Mouse (Mus musculus) c-Kit-positive CD71-positive TER-119-negative erythroid progenitor cells, embryonic 14.5 days (primary cell): Measurements from ENCODE around the gene Adamts14.

ENCODE experiments used
- DNase-seq: peaks from one replicate; pipeline ENCODE4 v3.0.0-alpha.2; 2013; ENCODE audit warnings: low read depth

Adamts14 gene

DNA sequence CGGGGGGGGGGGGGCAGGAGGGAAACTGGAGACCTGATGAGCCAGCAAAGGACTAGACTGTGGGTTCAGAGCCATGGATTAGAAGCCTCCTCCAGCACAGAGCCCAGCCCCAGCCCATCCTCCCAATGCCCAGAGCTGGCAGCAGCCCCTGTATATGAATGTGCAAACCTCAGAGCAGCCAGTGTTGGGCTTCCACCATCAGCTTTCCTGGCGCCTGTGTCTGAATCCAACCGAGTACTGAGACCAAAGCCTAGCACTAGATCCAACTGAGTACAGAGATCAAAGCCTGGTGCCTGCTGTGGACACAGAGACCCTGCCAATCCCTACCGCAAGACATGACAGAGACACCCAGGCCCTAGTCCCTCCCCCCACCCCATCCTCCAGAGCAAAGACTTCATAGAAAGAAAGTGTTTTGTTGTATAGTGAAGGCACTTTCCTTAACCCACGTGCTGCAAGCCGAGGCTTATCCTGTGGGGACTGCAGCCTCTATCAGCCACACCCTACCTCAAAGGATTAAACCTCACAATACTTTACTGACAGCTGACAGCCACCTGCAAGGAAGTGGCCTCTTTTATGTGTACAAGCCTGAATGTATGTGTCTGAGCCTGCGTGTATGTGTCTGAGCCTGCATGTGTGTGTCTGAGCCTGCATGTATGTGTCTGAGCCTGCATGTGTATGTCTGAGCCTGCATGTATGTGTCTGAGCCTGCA is 40.2 kb downstream of the Adamts14 start:
- DNase-seq = no peak

- no peak for DNase-seq
These were observed 41.5 kb downstream of the Adamts14 start for GRCm38 (mm10) chr10:61231756-61232155.

DNA sequence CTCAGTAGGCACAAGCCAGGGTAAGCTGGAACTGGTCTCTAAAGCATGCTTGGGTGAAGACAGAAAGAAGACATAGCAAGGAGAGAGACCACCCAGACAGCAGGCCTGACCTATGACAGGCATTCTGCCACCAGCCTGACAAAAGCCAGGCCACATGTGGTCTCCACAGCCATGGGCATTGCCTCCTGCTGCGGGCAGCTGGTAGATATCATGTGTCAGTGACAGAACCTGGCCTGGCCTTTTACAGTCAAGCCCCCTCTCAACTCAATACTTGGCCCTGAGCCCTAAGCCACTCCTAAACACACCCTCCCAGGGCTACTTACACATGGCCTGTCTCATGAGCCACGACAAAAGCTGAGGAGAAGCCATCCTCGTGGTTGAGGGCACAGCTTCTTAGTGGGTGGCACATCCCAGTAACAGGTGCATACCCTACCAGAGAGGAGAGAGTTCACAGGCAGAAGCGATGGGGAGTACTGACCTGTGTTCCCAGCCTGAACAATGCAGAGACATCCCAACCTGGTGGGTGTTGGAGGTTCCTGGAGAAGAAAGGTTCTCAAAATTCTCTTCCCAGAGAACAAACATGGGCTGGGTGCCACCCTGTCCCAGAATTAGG is 46.3 kb downstream of the Adamts14 start:
- DNase-seq = no peak

DNA sequence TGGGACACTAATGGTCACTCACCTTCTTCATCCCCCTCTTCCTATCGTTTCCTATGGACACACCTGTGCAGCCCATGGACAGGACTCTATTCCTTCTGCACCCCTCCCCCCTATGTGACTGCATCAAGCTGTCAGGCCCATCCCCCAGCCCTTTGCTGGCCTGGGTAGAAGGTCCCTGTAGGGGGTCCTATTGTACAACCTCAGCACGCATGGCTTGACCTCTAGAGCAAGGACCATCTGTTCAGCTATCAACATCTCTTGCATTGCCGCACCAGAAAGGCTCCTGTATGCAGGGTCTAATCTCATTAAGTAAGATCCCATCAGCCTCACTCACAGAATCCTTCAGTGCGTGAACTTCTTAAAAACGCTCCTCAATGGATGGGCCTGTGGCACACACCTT is 47.5 kb downstream of the Adamts14 start:
- no peak for DNase-seq

DNA sequence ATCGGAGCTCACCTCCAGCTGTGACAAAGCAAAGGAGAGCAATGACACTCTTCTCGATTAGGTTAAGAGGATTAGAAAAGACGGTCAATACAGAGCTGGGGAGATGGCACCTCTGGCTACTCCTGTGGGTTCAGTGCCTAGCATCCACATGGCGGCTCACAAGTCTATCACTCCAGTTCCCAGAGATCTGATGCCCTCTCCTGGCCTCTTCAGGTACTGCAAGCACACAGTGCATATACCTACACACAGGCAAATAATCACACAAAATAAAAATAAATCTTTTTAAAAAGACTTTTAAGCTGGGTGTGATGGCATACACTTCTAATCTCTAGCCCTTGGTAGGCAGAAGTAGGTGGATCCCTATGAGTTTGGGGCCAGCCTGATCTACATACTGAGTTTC is 53.9 kb downstream of the Adamts14 start:
- DNase-seq = no peak

DNA sequence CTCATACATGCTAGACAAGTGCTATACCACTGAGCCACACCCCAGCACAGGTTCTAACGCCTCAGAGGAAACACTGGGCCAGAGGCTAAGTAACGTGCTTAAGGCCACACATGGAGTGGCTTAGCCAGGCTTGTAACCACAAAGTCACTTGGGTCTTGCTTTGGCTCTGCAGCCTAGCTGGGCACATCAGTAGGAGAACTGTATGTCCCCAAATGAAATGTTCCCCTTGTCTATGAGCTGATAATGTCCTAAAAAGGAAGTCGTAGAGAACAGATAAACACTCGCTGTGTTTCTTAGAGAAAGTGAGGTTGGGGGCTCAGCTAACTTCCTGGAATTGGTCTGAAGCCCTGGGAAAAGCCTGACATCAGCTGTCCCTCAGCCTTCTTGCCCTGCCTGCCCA is 57.1 kb downstream of the Adamts14 start:
- no peak for DNase-seq

DNA sequence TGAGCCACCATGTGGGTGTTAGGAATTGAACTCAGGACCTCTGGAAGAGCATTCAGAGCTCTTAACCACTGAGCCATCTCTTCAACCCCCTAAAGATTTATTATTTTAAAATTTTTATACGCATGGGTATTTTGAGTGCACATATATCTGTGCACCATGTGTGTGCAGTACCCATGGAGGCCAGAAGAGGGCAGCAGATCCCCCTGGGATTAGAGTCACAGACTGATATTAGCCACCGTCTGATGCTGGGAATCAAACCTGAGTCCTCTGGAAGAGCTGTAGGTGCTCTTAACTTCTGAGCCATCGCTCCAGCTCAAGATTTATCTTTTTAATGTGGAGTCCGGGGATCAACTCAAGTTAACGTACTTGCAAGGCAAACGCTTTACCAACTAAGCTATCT is 57.6 kb downstream of the Adamts14 start:
- DNase-seq = no peak

GRCm38 (mm10) chr10:61212817-61213216 is 60.4 kb downstream of the Adamts14 start:
- no peak for DNase-seq

DNA sequence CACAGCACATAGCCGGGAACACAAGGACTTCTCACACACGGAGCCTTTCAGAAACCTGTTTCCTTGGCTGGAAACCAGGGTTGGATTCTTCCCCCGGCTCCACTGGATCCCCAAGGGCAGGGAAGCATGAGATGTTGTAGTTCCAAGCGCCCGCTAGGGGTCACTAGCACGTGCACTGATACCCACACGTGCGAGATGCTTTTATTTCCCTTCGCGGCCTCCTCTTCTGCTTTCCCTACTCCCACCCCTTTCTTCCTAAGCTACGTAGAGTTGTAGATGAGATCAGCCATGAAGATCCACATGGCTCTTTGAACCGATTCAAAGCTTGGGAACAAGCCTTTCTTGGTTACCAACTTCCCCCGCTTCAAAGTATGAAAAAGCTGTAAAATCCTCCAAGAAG is 61.5 kb downstream of the Adamts14 start:
- peak; percentile 17 for DNase-seq

DNA sequence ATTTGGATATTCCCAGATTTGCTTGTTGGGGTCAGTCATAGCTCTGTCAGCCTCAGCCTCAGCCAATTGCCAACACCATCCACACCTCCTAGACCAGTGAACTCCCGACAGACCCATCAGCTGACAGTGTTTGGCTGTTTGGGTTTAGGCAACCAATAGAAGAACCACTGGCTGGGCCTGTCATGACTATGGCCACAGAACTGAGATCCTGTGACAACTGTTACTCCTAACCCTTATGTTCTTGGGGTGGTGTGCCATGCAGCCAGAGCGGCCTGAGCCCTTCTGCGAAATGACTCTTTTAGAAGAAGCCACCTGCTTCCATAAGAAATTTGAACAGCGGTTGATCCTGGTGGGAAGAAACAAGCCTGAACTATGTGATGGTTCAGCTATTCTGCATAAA is 62.1 kb downstream of the Adamts14 start:
- DNase-seq = no peak

DNA sequence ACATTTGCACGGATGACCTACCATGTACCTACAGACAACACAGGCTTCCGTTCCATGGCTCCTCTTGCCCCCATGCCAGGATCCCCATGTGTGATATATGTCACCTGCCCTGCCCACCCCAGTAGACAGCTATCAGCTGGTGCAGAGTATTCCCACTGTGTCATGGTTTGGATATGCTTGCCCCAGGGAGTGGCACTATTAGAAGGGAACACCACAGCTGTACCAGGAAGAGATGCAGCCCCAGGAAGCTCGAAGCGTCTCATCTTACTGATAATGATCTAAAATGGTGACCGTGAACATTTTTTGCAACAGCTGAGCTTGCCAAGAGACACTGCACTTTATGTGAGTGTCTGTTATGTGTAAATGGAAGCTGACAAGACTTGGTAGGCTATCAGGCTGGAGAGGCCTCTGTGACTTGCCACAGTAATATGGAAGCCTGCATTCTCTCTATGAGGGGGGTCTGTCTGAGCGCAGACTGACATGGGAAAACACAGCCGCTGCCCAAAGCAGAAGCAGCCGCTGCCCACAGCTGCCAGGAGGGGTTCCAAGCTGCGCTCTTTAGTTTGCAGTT is 65.0 kb downstream of the Adamts14 start:
- DNase-seq = no peak

DNA sequence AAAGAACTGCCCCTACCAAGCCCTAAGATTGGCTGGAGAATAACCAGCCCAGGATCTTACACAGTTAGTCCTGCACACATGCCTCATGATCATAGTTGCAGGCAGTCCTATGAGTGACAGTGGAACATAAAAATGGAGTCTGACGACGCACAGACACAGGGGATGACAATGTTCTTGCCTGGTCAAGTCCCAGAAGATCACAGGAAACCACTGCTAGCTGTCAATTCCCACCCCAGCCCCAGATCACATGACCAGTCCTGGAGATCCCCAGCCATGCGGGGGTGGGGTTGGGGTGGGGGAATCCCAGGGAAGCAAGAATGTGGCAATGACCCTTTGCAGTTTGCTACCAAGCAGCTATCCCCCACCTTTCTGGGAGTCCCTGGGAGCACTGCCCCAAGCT is 69.3 kb downstream of the Adamts14 start:
- no peak for DNase-seq

DNA sequence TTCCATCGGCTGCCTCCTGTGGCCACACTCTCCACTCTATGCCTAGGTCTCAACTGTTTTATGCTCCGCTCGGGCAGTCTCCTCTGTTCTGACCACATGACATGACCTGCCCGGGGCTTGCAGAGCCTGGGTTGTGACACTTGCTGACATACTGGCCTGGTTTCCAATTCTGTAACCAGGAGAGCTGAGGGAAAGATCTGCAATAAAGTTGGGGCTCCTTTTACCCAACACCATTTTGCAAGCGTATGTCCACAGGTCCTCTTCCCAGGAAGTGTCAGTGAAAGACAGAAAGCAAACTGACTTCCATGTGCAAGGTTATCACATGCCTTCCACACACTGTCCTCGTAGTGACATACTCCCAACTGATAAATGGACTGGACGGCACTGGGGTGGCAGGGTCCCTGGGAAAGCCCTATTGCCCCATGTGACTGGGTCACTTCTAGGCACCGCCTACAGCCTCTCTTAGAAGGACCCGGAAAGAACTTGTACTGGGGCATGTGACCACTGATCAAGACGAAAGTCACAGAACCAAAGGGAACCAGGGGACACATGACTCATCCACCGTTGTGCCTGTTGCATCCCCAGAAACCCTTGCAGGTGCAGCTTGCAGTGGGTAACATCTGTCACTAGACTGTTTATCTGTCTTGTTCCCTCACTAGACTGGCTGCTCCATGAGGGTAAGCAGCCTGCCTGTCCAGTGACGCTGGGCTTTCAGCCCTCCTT is 71.5 kb downstream of the Adamts14 start:
- DNase-seq = no peak

DNA sequence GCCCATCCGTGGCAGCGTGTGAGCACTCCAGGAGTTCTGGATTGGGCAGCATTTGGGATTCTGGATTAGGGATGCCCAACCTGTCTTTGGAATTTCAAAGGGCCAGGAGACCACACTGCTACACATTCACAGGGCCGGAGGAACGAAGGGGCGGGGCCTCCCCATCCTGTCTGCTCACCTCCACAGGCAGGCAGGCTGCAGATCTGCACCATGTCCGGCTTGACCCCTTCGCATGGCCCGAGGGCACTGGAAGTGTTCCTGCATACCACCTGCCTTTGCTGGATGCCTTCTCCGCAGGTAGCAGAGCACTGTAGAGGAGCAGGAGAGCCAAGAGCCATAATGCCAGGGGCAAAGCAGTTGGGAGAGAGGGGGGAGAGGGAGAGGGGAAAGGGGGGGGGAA is 72.2 kb downstream of the Adamts14 start:
- DNase-seq = no peak

- DNase-seq = no peak
These were observed 72.9 kb downstream of the Adamts14 start for GRCm38 (mm10) chr10:61200232-61200820.

DNA sequence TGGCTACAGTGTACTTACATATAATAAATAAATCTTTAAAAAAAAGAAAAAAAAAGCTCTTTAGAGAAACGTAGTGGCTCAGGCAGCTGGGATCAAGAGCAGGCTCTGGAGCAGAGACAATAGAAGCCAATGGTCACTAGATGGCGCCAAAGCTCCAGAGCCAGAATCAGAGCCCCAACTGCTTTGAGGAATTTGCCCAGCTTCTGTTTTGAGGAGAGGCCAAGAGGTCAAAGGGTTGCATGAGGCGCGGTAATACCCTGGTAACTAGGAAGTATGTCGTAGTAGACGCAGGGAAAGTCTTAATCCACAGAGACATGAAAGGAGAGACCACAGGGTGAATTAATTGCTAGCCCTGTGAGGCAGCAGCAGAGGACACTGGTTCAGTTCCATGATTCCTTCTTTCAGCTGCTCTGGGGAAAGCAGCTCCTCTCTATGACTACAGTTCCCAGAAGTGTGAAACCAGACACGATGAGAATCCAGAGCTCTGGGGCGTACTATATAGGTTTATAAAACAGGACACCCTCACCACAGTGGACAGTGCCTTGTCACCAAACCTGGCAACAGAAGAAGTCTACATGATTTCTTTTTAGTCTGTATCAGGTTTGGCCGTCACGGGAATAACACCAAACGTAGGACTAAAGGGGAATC is 73.5 kb downstream of the Adamts14 start:
- peak; percentile 34 for DNase-seq

DNA sequence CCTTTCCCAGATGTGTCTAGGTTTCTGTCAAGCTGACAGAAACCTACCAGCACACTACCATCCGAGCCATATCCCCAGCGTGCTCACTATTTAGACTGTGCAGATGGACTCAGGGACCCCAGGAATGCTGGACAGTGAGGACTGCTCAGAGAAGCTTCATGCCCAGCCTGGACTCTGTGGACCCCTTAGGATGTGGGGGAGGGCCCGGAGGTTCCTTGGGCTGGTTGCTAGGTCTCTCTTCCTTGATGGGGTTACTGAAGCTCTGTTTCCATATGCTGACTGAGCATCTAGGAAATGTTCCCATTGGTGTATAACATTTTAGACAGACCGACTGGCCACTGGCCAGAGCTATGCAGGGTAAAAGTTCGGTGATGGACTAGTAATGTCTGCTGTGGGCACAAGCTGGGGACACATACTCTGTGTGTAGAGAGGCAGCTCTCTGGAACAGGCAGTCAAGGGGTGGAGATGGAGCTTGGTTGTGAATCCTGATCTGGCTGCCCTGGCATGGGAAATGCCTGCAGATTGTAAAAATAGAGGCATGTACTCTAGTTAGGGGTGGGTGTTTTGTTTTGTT is 77.4 kb downstream of the Adamts14 start:
- DNase-seq = no peak

- DNase-seq = no peak
These were observed 78.0 kb downstream of the Adamts14 start for GRCm38 (mm10) chr10:61195216-61195615.

GRCm38 (mm10) chr10:61194611-61195010 is 78.6 kb downstream of the Adamts14 start:
- DNase-seq = no peak

DNA sequence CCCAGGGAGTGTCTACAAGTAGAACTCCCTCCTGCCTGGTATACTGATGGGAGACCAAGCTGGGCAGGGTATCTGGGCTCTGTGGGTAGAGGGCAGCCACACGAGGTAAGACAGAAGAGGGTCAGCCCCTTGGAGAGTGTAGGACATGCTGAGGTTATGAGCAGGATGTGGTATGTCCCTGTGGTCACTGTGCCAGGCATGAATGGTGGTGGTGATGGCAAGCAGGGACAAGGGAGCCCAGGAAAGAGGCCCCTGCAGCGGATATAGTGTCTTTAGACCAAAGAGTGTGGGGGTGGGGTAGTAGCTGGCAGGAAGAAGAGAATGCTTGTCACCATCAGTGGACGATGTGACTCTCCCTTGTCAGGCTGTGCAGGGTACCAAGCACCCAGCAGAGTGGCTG is 85.2 kb downstream of the Adamts14 start:
- DNase-seq = no peak

DNA sequence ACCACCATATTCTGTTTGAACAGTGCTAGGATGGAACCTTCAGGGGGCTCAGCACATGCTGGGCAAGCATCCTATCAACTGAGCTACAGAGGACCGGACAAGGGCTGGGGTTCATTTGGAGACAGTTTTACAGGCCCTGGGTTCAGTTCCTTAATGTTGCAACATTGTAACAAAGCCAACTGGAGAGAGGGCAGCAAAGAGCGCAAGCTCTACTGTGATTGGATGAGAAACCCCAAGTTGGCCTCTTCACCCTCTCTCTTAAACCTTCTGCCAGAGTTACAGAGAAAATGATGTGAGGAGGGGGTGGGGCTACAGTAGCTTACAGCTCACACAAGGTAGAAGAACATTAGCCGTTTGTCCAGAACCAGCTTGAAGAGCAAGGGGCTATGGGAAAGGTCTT is 86.2 kb downstream of the Adamts14 start:
- DNase-seq = no peak

DNA sequence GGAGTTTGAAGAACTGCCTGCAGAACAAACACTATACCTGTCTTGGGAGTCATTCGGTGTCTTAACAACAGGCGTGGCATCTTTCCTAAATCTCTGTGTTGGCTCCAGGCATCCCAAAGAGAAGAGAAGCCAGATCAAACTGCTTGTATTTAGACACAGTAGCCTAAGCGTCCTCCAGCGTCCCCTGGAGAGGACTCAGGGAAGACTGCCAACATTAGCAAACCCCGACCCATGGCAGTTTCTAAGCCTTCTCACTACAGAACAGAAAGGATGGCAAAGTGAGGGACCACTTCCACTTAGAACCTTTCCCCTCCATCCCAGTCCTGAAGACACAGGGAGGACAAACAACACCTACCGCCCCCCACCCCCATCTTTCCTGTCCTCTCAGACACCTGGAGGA is 93.3 kb downstream of the Adamts14 start:
- no peak for DNase-seq
